Mouse (Mus musculus) activated CD4-positive, CD25-positive, alpha-beta regulatory T cell, adult 4 months (primary cell): ENCODE data around the gene Cabin1. TPM values are rescaled to one million over a fixed set of nuclear protein-coding genes. Genes with fewer than 3 reads are reported as not detected.

Experiments used
- ATAC-seq: one replicate; pipeline ENCODE4 v1.8.0; 2017
- polyA plus RNA-seq, 2 experiments: library from polyadenylated mRNA; unstranded; fragments of 100-300 nt; shearing (Covaris generic); gene quantifications; one replicate each; pipeline ENCODE4 v1.2.1; 2017

The Cabin1 gene
- polyA plus RNA-seq, 2 experiments from 2014 or later: 22.0 to 22.3 TPM

DNA sequence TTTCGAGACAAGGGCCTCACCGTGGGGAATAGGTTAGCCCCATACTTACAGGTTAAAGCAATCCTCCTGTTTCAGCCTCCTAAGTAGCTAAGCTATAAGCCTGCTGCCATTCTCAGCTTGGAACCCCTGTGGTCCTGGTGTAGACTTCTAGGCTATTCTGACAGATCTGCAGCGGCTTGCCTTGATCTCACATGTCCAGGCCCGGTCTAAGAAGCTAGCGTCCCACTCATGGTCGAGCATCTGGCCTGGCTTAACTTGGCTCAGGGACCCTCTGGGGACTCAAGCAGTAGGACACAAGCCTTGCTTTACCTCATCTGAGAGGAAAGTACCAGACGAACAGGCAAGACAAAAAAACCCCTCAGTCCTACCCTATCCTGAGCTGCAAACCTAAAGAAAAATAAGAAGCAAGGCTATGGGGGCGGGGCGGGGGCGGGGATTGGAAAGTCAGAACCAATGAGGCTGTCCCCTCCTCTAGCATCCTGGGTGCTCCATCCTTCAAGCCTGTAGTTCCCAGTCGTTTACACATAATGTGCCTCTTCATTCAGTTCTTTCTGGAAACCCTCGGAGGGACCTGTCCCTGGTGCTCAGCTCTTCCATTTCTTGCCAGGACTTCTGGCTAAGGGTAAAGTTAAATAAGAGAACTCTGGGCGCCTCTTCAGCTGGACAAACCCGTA, 129.0 kb downstream of the Cabin1 start:
- no peak for ATAC-seq

DNA sequence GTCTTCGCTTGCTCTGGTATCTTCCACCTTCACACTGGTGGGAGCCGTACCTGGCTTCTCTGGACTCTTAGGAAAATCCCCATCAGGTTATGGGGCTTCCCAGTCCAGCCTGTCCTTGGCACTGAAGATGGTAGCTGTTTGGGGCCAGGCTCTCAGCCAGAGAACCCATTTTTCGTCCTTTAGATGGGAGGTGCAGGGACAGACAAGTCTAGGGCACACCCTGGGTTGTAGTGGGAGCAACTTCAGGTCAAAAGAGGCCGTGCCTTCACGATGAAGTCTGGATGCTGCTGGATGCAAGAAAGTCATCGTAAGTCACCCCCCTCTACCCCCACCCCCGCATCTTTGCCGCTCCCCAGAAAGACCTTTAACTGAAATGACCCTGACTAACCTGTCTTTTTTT, 129.5 kb downstream of the Cabin1 start:
- ATAC-seq: no peak

DNA sequence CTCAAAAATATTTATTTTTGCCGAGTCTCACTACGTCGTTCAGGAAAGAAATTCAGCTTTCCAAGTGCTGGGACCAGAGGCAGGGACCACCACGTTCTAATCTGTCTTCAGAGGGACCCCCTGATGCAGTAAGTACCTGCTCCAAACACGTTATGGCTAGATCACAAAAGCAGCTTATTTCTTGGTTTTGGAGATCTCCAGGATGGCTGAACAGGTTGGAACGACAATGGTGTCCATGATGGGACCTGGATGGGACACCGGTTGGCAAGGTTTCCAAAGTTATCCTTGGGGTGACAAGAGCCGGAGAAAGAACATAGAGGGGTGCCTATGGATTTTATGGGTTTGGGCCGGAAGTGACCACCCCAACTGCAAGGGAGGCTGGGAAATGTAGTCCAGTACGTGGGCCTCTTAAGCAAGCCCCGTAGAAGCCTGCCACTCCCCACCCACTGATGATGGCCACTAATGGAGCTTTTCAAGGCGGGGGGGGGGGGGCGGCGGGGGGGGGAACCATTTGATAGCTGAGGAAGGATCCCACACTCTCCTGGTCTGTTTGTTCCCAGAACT, 130.5 kb downstream of the Cabin1 start:
- no peak for ATAC-seq

DNA sequence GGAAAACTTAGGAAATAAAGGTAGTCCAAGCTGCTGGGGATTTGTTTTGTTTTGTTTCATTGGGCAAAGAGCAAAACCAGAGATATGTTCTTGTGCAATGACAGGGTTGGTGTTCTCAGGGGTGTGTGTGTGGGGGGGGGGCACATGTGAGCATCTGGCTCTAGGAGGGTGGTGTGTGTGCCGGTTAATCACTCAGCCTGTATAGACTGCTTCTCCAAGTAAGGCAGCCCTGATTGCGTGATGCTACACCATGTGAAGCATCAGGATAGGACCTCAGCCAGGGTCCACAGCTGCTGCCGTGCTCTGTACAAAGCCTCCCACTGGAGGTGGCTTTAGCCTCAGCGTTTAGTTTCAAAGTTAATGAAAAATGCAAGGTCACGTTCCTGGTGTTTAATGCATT, 131.1 kb downstream of the Cabin1 start:
- ATAC-seq: no peak

DNA sequence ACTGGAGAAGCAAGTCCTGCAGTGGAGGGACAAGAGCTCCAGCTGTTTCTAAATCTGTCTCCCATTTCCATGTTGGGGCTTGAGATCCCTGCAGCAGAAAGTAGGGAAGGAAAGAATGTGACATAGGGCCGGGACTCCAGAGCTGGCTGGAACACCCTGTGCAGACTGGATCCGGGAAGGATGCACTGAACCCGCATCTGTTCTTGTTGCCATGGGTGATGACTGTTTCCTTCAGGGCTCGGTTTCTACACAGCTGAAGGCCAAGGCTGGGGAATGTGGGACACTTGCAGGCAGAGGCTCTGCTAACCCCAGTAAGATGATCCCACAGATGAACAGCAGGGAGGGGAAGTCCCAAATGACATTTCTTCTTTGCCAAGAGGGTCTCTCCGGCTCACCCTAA, 131.5 kb downstream of the Cabin1 start:
- ATAC-seq: no peak

DNA sequence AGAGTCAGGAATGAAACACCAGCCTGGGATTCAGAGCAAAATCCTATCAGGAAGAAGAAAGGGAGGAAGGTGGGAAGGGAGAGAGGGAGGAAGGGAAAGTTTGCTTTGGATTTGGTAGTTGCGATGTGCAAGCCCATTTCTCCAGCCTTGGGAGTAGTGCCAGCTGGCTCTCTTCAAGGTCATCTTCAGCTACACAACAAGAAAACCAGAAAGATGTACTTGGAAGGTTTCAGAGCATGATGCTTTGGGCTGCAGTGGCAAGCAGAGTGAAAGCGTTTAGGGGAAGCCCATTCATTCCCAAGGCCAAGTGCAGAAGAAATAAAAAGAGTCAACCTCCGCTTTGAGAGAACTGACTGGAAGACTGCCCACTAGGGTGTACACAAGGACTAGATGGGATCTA, 136.7 kb downstream of the Cabin1 start:
- ATAC-seq: no peak

DNA sequence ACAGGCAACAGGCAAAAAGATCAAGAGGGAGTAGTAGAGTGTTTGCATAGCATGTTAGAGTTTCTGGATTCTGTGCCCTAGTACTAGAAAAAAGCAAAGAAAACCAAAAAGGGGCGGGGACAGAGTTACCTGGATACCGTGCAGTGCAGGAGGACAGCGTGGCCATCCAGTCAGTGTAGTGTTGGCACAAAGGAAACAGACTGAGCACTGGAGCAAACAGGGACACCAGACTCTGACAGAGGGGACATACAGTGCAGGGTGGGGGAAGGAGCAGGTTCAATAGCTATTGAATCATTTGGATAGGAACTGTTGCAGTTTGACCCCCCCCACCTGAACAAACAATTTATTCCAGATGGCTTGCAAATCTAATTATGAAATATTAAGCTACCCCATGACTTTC, 137.2 kb downstream of the Cabin1 start:
- no peak for ATAC-seq

DNA sequence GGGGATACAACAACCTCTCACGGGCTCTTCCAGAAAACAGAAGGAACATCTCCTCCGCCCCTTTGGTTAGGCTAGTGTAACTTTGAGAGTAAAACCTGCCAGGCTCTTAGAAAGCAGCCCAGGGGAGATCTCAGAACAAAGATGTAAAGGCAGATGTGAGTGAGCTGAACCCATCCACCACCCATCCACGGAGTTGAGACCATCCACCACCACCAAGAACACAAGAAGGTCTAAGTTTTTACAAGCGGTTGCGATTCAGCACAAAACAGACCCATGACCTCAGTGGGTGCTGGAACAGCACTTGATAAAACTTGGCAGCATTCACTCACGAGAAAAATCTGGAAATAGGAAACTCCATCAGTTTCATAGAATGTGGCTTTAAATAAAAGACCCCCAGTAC, 138.2 kb downstream of the Cabin1 start:
- no peak for ATAC-seq

DNA sequence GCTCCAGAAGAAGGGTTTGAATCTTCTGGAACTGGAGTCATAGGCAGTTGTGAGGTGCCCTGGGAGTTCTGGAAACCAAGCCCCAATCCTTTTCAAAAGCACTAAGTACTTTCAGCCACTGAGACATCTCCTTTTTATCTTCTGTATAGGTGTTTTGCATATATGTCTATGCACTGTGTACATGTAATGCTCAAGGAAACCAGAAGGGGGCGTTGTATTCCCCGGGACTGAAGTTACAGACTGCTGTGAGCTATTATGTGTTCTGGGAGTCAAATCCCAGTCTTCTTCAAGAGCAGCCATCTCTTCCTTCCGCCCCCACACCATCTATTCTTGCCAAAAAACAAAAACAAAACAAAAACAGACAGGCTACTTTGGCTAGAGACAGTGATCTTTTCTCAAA, 143.3 kb downstream of the Cabin1 start:
- ATAC-seq: no peak

DNA sequence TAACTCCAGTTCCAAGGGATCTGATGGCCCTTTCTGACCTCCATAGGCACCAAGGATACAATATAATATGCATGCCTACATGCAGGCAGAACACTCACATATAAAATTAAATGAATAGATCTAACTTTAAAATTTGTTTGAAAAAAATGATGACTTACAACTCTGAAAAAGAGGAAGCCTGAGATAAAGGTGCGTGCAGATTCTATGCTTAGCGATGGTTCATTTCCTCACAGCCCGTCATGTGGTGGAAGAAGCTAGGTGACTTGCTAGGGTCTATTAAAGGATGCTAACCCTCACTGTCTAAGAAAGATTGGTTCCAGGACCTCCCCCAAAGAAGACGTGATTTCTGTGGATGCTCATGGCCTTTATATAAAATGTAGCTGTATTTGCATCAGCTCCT, 148.1 kb downstream of the Cabin1 start:
- ATAC-seq: no peak

DNA sequence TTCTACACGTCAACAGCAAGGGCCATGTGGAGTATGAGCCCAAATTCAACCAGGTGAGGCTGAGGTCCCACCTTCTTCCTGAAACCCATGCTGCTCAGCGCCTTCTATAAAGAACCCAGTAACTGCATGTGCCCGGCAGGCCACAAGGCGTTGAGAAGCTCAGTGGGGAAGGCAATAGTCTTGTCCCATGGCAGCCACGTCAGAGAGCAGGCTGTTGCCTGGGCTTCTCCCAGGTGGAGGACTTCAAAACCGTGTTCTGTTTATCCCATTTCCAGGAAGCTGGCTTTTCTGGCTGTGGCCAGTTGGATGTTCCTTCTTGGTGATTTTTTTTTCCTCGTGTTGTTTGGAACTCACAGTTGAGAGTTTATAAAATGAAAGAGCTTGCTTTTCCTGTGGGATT, 153.7 kb downstream of the Cabin1 start:
- ATAC-seq: no peak

DNA sequence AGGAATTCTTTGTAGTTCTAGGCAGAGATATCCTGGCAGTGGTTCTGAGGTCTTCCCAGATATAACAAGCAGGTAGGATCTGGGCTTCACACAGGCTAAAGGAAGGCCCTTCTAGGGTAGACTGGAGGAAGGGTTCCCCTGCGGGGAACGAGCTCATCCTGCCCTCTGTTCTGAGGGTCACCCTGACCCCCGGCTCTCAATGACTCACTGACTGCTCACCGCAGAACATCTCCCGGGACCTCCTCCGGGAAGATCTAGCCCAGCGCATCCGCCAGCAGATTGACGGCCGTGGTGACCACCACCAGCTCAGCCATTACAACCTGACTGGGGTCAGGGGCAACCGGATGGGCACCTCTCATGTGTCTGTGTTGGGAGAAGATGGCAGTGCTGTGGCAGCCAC, 155.2 kb downstream of the Cabin1 start:
- ATAC-seq: no peak

DNA sequence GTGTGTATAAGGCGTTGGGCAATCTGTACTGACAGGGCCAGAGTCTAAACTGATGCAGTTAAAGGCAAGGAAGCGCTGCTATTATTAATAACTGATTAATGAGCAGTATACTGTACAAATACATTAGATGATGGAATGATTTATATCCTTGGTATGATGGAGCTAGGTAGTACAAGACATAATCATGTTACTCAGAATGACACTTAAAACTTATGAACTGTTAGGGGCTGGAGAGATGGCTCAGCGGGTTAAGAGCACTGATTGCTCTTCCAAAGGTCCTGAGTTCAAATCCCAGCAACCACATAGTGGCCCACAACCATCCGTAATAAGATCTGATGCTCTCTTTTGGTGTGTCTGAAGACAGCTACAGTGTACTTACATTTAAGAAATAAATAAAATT, 156.9 kb downstream of the Cabin1 start:
- ATAC-seq: no peak

DNA sequence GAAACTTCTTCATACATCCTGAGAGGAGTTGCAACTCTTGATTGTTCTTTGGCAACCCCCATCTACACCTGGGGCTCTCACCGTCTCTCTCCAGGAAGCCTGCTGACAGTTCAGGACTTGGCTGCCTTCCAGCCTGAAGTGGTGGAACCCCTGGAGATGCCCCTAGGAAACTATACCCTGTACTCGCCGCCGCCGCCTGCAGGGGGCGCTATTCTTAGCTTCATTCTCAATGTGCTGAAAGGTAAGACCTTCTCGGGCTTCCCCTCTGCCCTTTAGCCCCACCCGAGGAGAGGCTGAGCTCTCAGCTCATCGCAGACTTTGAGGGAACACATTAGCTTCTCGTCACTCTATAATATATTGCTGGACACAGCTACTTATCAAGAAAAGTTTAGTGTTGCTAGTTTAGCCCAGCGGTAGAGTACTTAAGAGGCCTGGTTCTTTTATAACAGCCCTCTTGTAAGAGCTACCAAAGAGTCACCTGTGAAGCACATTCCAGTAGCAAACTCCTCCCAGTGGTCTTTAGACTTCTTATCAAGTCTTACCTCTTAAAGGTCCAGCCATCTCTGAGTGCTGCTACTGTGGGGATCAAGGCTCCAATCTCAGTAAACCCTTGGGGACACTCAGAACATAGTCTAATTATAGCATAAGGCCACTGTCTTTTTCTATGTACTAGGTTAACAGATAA, 158.8 kb downstream of the Cabin1 start:
- ATAC-seq: peak; percentile 28

DNA sequence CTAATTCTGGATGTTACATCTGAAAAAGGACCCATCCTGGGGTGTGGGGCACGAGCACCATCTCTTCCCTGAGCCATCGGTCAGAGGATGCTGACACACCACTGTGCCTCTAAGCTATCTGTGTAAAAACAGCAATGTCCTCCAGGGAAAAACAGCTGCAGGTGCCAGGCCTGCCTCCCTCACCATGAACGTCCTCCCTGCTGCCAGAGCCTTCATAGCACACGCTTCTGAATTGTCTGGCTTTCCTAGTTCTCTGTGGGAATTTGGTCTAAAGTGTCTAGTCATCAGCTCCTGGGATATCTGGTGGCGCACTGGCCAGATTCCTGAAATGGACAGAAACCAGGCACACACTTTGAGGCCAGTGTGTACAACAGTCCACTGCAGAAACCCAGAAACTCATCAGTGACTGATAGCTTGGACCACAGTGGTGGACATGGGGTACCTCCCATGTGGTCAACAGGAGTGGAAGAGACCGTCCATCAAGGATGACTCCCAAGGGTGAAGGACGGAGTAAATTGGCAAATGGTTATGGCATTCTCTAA, 163.9 kb downstream of the Cabin1 start:
- no peak for ATAC-seq

Other genes with a start within 250 kb of the Cabin1 start
- gene Snrpd3, start 246.8 kb downstream of the Cabin1 start, polyA plus RNA-seq: 100 to 1,000 TPM; 133 to 205 TPM
- gene Gucd1, start 246.4 kb downstream of the Cabin1 start, polyA plus RNA-seq: 10 to 100 TPM; 11.7 to 17.0 TPM
- under 1 TPM; 0.45 to 0.65 TPM for gene Lrrc75b, start 204.0 kb downstream of the Cabin1 start, polyA plus RNA-seq
- 1 to 10 TPM; 2.1 to 3.1 TPM for gene Ggt1, start 202.7 kb downstream of the Cabin1 start, polyA plus RNA-seq
- gene Ggt5, start 175.0 kb downstream of the Cabin1 start, polyA plus RNA-seq: under 1 TPM; 0.15 to 0.64 TPM
- 10 to 100 TPM in 1 of 2 experiments, 1 to 10 TPM in 1; 6.2 to 12.5 TPM for gene Susd2, start 120.3 kb downstream of the Cabin1 start, polyA plus RNA-seq
- 100 to 1,000 TPM in 1 of 2 experiments, 10 to 100 TPM in 1; 78.9 to 104 TPM for gene Ddt, start 9.1 kb upstream of the Cabin1 start, polyA plus RNA-seq
- not detected for gene Gm20441, start 16.6 kb upstream of the Cabin1 start, polyA plus RNA-seq
- gene Gstt3, start 17.1 kb upstream of the Cabin1 start, polyA plus RNA-seq: 1 to 10 TPM; 3.3 to 6.1 TPM
- 1 to 10 TPM in 1 of 2 experiments, not detected in 1; 1.2 TPM for gene Gstt1, start 34.2 kb upstream of the Cabin1 start, polyA plus RNA-seq
- gene Gstt4, start 58.2 kb upstream of the Cabin1 start, polyA plus RNA-seq: under 1 TPM in 1 of 2 experiments, not detected in 1; 0.48 TPM
- 10 to 100 TPM; 58.5 to 64.1 TPM for gene Gstt2, start 73.1 kb upstream of the Cabin1 start, polyA plus RNA-seq
- 100 to 1,000 TPM; 464 to 561 TPM for gene Mif, start 95.9 kb upstream of the Cabin1 start, polyA plus RNA-seq
- 1 to 10 TPM in 1 of 2 experiments, under 1 TPM in 1; 0.85 to 2.7 TPM for gene Derl3, start 129.1 kb upstream of the Cabin1 start, polyA plus RNA-seq
- 100 to 1,000 TPM in 1 of 2 experiments, 10 to 100 TPM in 1; 75.0 to 127 TPM for gene Smarcb1, start 157.3 kb upstream of the Cabin1 start, polyA plus RNA-seq
- 10 to 100 TPM; 13.1 to 20.1 TPM for gene Chchd10, start 168.8 kb upstream of the Cabin1 start, polyA plus RNA-seq
- 1 to 10 TPM; 2.5 to 9.1 TPM for gene Mmp11, start 172.2 kb upstream of the Cabin1 start, polyA plus RNA-seq
- not detected for gene Gm867, start 176.3 kb upstream of the Cabin1 start, polyA plus RNA-seq
- gene Vpreb3, start 178.7 kb upstream of the Cabin1 start, polyA plus RNA-seq: 1 to 10 TPM in 1 of 2 experiments, not detected in 1; 3.5 TPM
- gene Gm5134, start 190.2 kb upstream of the Cabin1 start, polyA plus RNA-seq: under 1 TPM; 0.27 to 0.41 TPM